Mouse (Mus musculus): ENCODE measurements at regions not wholly inside any gene's neighbourhood (a gene's known extent, or its start where the extent isn't known, plus 50 kb on each side); places are given as distances from the start of the nearest gene placed in this dataset.

DNA sequence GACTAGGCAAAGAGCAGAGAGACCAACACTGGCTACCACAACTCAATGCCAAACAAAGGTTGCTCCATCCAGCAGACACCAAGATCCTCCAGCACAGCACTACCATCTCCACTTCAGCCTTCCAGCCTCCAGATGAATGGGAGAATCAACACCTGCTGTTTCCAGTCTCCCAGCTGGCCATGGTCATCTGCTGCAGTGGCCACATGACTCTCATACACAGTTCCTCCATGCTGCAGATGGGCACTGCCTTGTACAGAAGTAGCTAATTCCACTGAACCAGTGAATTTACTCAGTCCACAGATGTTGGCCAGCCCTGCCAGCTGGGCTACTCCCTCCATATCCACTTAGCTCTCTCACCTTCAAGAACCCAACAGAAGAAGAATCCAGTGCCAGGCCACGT, 63.0 kb upstream of the Vstm5 start:
- no peak for ATAC-seq (replicated peaks; ENCODE audit: poor library complexity, severe bottlenecking)

DNA sequence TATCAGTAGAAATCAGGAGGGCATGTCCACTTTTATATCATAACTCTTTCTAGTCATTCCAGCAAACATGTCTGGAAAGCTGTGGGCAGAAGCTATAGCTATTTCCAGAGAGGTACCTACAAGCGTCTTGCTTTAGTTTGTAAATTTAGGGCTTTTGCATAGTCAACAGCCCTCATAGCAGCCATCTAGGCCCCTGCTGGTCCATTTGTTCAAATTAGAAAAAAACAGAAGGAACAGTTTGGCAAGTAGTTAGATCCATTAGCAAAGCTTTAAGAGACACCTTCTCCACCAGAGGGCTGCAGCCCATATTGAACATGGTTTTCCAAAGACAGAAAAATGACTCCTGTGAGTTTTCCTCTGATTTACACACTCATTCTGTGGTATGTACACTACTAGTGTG, 63.4 kb upstream of the Vstm5 start:
- ATAC-seq (replicated peaks; ENCODE audit: poor library complexity, severe bottlenecking), result no peak

- no peak for ATAC-seq (replicated peaks; ENCODE audit: poor library complexity, severe bottlenecking)
Observed at GRCm38 (mm10) chr9:15170911-15171310, 59.0 kb upstream of the Hephl1 start.

DNA sequence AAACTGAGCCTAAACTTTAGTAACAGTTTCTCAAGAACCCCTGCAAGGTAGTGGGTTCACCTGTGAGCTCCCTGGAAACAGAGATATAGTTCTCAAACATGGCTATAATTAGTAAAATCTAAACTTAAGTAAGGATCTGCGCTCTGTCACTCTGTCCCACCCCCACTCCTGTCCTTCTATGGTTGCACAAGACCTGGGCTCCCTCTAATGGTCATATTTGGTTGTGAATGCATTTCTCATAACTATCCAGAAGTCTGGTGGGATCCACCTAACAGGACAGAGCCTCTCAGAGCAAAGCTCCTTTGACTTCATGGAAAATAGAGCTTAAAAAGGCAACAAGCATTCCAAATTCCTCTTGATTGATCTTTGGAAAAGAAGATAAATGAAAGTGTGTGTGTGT, 57.8 kb upstream of the Hephl1 start:
- ATAC-seq (replicated peaks; ENCODE audit: poor library complexity, severe bottlenecking), result peak; percentile 68

DNA sequence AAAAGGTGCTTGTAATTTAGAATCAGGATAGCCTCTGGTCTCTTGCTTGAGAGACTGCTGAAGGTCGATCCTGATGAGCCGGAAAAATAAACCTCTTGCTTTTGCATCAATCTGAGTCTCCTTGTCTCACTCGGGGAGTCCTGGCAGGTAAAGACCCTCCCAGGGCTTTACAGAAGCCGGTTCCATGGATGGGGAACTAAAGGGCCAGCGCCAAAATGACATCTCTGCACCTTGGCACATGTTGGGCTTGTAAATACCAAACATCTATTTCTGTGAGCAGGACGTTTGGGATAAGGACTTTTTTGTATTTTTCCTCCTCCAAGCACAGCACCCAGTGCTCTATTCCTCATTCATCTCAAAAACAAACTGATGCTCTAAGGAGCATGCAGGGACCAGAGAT, 57.1 kb upstream of the Hephl1 start:
- ATAC-seq (replicated peaks; ENCODE audit: poor library complexity, severe bottlenecking), result no peak

- ATAC-seq (replicated peaks; ENCODE audit: poor library complexity, severe bottlenecking), result no peak
Observed at GRCm38 (mm10) chr9:15166896-15167295, 55.0 kb upstream of the Hephl1 start.

GRCm38 (mm10) chr9:15166476-15166875, 54.6 kb upstream of the Hephl1 start:
- ATAC-seq (replicated peaks; ENCODE audit: poor library complexity, severe bottlenecking), result no peak

Data from granulocyte monocyte progenitor cell, adult 5-6 weeks (primary cell).